Mouse (Mus musculus): Measurements from ENCODE around the gene Fbxl13. TPM values are rescaled to one million over a fixed set of nuclear protein-coding genes. Genes with fewer than 3 reads are reported as not detected.
A peak's percentile ranks its signal among the peaks of the same experiment; 100 is the strongest.

Gene Fbxl13
- total and polyA plus RNA-seq, 2 experiments from 2014 or later = 0.25 to 0.60 TPM

GRCm38 (mm10) chr5:21438428-21438827, 207.0 kb downstream of the Fbxl13 start:
- no peak overlapping the region for H3K4me3 ChIP-seq (ENCODE audit: low read depth, low read length)
- no peak overlapping the region for H3K27ac ChIP-seq (ENCODE audit: low read depth, low read length)
- WGBS = 97% methylated on average over 9 of the region's 9 CpGs
- no peak for TF ChIP-seq CTCF (IDR thresholded peaks at IDR 0.05)
- no peaks in the 10 kb centered on the region for H3K9me3 ChIP-seq (ENCODE audit: low read length)
- H3K4me2 ChIP-seq (ENCODE audit: low read depth, low read length, poor library complexity, severe bottlenecking) = no peak overlapping the region
- H3K36me3 ChIP-seq (ENCODE audit: insufficient read depth, low read length) = no peaks in the 10 kb centered on the region
- DNase-seq (ENCODE audit: low spot score) = no peak
- ATAC-seq (ENCODE audit: low FRiP score) = no peak
- no peaks in the 10 kb centered on the region for H3K4me1 ChIP-seq (ENCODE audit: insufficient read depth, low read length)
- H3K27me3 ChIP-seq (ENCODE audit: insufficient read depth, low read length) = no peaks in the 10 kb centered on the region
- H3K9ac ChIP-seq (replicated peaks; ENCODE audit: low read length, poor library complexity, severe bottlenecking) = no peak overlapping the region

GRCm38 (mm10) chr5:21436471-21436975, 208.9 kb downstream of the Fbxl13 start:
- H3K9ac ChIP-seq (replicated peaks; ENCODE audit: low read length, poor library complexity, severe bottlenecking) = no peak overlapping the region
- H3K9me3 ChIP-seq (ENCODE audit: low read length) = no peaks in the 10 kb centered on the region
- H3K4me1 ChIP-seq (ENCODE audit: insufficient read depth, low read length) = no peaks in the 10 kb centered on the region
- ATAC-seq (ENCODE audit: low FRiP score) (no peak), DNase-seq (ENCODE audit: low spot score) (no peak)
- TF ChIP-seq CTCF (IDR thresholded peaks at IDR 0.05) = no peak
- H3K27ac ChIP-seq (ENCODE audit: low read depth, low read length) = no peak overlapping the region
- H3K4me3 ChIP-seq (ENCODE audit: low read depth, low read length) = no peak overlapping the region
- WGBS = 26% methylated on average over 8 of the region's 8 CpGs
- no peak overlapping the region for H3K4me2 ChIP-seq (ENCODE audit: low read depth, low read length, poor library complexity, severe bottlenecking)
- no peaks in the 10 kb centered on the region for H3K36me3 ChIP-seq (ENCODE audit: insufficient read depth, low read length)
- H3K27me3 ChIP-seq (ENCODE audit: insufficient read depth, low read length) = no peaks in the 10 kb centered on the region

GRCm38 (mm10) chr5:21434148-21434929, 211.1 kb downstream of the Fbxl13 start:
- peak; percentile 78 for DNase-seq (ENCODE audit: low spot score)

More at GRCm38 (mm10) chr5:21434148-21434929, 211.1 kb downstream of the Fbxl13 start:
- ATAC-seq (ENCODE audit: low FRiP score) = no peak; the same call in 1 of the 2 replicates
- Histone ChIP-seq H3K27me3 (ENCODE audit: insufficient read depth, low read length) (no peaks in the 10 kb centered on the region), H3K9ac (replicated peaks; ENCODE audit: low read length, poor library complexity, severe bottlenecking) (no peak overlapping the region), H3K4me2 (ENCODE audit: low read depth, low read length, poor library complexity, severe bottlenecking) (no peak overlapping the region), H3K27ac (ENCODE audit: low read depth, low read length) (no peak overlapping the region), H3K4me3 (ENCODE audit: low read depth, low read length) (no peak overlapping the region), H3K36me3 (ENCODE audit: insufficient read depth, low read length) (no peaks in the 10 kb centered on the region), H3K4me1 (ENCODE audit: insufficient read depth, low read length) (no peaks in the 10 kb centered on the region), H3K9me3 (ENCODE audit: low read length) (no peaks in the 10 kb centered on the region)
- 69% methylated on average over 11 of the region's 11 CpGs for WGBS
- peak; percentile 78 for TF ChIP-seq CTCF (IDR thresholded peaks at IDR 0.05)

Other genes starting within 250 kb of the Fbxl13 start
- 0.14 and 0.27 TPM in 2 replicates for gene Ccdc146, start 221.0 kb downstream of the Fbxl13 start, total RNA-seq (2014; rRNA removed)
- gene Ccdc146, start 221.0 kb downstream of the Fbxl13 start, polyA plus RNA-seq (2015; fragmentation: Nextera tagmentation; extraction: Ambion mirVana) = 0.43 and 0.74 TPM in 2 replicates
- 13.2 and 13.5 TPM in 2 replicates for gene Fam185a, start 220.7 kb downstream of the Fbxl13 start, total RNA-seq (2014; rRNA removed)
- 10.1 and 10.8 TPM in 2 replicates for gene Fam185a, start 220.7 kb downstream of the Fbxl13 start, polyA plus RNA-seq (2015; fragmentation: Nextera tagmentation; extraction: Ambion mirVana)
- gene Lrrc17, start 102.1 kb downstream of the Fbxl13 start, total RNA-seq (2014; rRNA removed) = 3.7 and 4.5 TPM in 2 replicates
- gene Lrrc17, start 102.1 kb downstream of the Fbxl13 start, polyA plus RNA-seq (2015; fragmentation: Nextera tagmentation; extraction: Ambion mirVana) = 3.3 and 3.9 TPM in 2 replicates
- 71.4 and 86.4 TPM in 2 replicates for gene Armc10, start 179 bp upstream of the Fbxl13 start, total RNA-seq (2014; rRNA removed)
- 38.2 and 39.1 TPM in 2 replicates for gene Armc10, start 179 bp upstream of the Fbxl13 start, polyA plus RNA-seq (2015; fragmentation: Nextera tagmentation; extraction: Ambion mirVana)
- gene Napepld, start 55.8 kb upstream of the Fbxl13 start, total RNA-seq (2014; rRNA removed) = 4.1 and 6.0 TPM in 2 replicates
- 1.4 and 1.6 TPM in 2 replicates for gene Napepld, start 55.8 kb upstream of the Fbxl13 start, polyA plus RNA-seq (2015; fragmentation: Nextera tagmentation; extraction: Ambion mirVana)
- 64.7 and 86.4 TPM in 2 replicates for gene Pmpcb, start 91.5 kb upstream of the Fbxl13 start, total RNA-seq (2014; rRNA removed)
- 64.0 and 68.6 TPM in 2 replicates for gene Pmpcb, start 91.5 kb upstream of the Fbxl13 start, polyA plus RNA-seq (2015; fragmentation: Nextera tagmentation; extraction: Ambion mirVana)
- 21.3 and 29.0 TPM in 2 replicates for gene Dnajc2, start 139.6 kb upstream of the Fbxl13 start, total RNA-seq (2014; rRNA removed)
- 68.0 and 71.8 TPM in 2 replicates for gene Dnajc2, start 139.6 kb upstream of the Fbxl13 start, polyA plus RNA-seq (2015; fragmentation: Nextera tagmentation; extraction: Ambion mirVana)
- 35.8 and 46.4 TPM in 2 replicates for gene Psmc2, start 139.6 kb upstream of the Fbxl13 start, total RNA-seq (2014; rRNA removed)
- 188 and 191 TPM in 2 replicates for gene Psmc2, start 139.6 kb upstream of the Fbxl13 start, polyA plus RNA-seq (2015; fragmentation: Nextera tagmentation; extraction: Ambion mirVana)
- gene Slc26a5, start 220.0 kb upstream of the Fbxl13 start, total RNA-seq (2014; rRNA removed) = 0.60 and 0.90 TPM in 2 replicates
- gene Slc26a5, start 220.0 kb upstream of the Fbxl13 start, polyA plus RNA-seq (2015; fragmentation: Nextera tagmentation; extraction: Ambion mirVana) = 0.33 and 0.42 TPM in 2 replicates